Mouse (Mus musculus) G1E (cell line): Measurements from ENCODE around the gene Ppa1.

Source experiments
- CTCF ChIP-seq: IDR thresholded peaks from 2 replicates; pipeline ENCODE4 v1.5.1; 2012; ENCODE audit warnings: low read depth, low read length, inconsistent platforms, mixed read lengths
- GATA1 ChIP-seq: IDR thresholded peaks from 2 replicates; pipeline ENCODE4 v1.6.1; 2012; ENCODE audit warnings: borderline replicate concordance, low read length, inconsistent platforms, mixed read lengths

DNA sequence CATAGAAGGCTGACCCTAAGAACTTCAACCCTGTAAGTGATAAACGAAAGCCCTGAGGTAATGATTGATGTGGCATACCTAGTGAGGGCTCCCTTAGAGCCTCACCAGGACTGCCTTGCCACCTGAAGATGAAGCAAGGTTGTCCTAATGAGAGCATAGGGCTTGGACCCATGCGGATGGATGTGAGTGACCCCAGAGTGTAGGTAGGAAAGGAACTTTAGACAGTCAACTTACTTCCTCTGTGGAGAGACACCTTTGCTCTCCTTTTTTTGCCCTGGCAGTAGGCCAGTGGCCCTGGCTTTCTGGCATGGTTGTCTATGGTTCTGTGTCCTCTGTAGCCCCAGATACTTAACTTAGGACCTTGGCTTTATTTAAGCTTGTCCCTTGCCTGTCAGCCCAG, 48.7 kb downstream of the Ppa1 start:
- TF ChIP-seq CTCF: no peak
- TF ChIP-seq GATA1: no peak
